Mouse (Mus musculus) induced T-regulatory cell, adult 2 months (primary cell): ENCODE measurements around the gene Hsd17b6.
"Not testable (repeated sequence)": the region's sequence is repeated elsewhere in the genome, so short reads cannot be mapped to it uniquely, and the experiment has no call there.

Experiments
- DNase-seq: peaks from one replicate; pipeline ENCODE4 v3.0.0-alpha.2; 2012; ENCODE audit warnings: low read depth

Gene Hsd17b6

DNA sequence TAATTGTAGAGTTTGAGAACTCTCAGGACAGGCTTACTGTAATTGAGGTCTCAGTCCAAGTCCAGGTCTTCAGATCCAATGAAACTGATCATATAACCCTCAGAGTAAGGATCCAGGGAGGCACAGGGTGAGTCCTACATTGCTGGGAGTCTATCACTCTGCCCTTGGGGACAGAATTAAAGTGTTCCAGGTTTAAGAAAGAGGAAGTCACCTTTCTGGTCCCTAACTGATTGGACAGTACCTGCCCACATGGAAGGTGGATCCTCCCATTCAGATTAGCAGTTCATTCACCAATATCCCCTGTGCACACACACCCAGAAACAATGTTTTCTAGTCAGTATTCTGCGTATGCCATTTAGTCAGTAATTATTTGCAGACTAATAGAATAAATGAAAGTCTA is at the start of gene Hsd17b6:
Gene Hsd17b6 (minus strand): TSS at position 166 of the 400 bp plus-strand sequence.
- DNase-seq: no peak

DNA sequence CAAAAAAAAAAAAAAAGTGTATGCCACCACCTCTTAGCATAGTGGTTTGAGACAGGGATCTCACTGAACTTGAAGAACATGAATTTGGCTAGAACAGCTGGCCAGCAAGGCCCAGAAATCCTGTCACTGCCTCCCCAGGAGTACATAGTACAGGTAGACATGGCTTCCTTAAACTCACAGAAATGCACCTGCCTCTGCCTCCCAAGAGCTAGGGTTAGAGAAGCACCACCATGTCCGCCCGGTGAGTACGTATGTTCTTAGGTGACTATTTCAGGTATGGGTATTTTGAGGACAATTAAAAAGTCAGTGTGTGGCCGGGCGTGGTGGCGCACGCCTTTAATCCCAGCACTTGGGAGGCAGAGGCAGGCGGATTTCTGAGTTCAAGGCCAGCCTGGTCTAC is 45.6 kb upstream of the Hsd17b6 start:
- DNase-seq: no peak

DNA sequence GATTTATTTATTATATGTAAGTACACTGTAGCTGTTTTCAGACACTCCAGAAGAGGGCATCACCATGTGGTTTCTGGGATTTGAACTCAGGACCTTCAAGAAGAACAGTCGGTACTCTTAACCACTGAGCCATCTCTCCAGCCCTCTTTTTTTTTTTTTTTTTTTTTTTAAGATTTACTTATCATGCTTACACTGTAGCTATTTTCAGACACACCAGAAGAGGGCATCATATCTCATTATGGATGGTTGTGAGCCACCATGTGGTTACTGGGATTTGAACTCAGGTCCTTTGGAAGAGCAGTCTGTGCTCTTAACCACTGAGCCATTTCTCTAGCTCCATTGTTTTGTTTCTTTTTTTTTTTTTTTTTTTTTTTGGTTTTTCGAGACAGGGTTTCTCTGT is 44.7 kb upstream of the Hsd17b6 start:
- not testable (repeated sequence) for DNase-seq

DNA sequence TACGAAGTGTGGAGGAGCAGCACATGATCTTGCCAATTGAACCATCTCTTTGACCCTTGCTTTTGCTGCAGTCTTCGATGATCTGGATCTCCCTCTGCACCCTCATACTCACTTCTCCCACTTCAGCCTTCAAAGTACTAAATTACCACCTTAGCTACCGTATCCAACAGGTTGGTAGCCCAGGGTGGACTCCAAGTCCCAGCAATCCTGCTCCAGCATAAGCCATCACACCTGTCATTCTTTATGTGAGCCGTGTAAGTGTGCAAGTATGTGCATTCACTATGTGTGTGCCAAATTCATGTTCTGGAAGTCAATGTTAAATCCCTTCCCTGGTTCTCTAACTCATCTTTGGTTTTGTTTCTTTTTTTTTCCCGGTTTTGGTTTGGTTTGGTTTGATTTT is 44.2 kb upstream of the Hsd17b6 start:
- DNase-seq: no peak

DNA sequence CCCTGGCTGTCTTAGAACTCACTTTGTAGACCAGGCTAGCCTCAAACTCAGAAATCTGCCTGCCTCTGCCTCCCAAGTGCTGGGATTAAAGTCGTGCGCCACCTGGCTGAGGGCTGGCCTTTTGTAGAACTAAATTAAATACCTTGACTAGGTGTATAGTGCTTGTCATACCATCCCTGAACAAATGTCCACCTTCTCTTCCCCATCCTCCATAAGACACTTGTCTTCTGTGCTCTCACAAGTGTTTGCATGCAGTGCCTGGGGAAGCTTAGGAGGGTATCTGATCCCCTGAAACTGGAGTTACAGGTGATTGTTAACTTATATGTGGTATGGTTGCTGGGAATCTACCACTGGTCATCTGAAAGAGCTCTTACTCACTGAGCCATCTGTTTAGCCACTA is 42.9 kb upstream of the Hsd17b6 start:
- DNase-seq: no peak

DNA sequence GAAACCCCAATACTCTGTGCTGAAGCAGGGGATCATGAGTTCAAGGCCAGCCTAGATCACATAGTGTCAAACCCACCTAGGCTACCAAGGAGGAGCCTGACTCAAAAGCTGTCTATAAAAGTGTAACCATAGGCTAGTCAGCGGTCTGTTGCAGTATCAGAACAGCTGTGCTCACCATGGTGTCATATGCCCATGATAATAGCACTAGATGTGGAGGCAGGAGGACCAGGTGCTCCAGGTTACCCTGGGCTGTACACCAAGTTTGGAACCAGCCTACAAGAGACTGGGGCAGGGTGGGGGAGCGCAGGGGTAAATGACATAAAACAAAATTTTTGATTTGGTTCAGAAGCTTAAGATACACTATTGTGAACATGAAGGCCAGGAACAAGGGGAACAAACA is 42.3 kb upstream of the Hsd17b6 start:
- DNase-seq: no peak

DNA sequence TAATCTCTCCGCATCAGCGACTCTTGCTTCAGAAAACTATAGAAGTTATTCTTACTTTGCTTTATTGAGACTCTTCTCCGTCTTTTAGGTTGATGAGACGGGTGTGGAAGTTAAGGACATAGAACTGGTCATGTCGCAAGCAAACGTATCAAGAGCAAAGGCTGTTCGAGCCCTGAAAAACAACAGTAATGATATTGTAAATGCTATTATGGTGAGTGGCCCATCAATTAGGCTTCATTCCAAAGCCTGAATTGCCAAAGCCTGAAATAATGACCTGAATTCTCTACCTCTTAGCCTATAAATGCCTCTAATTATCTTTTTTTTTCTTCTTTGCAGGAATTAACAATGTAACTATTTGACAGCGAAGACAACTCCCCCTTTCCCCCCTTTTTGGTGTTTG is 40.7 kb upstream of the Hsd17b6 start:
- no peak for DNase-seq

DNA sequence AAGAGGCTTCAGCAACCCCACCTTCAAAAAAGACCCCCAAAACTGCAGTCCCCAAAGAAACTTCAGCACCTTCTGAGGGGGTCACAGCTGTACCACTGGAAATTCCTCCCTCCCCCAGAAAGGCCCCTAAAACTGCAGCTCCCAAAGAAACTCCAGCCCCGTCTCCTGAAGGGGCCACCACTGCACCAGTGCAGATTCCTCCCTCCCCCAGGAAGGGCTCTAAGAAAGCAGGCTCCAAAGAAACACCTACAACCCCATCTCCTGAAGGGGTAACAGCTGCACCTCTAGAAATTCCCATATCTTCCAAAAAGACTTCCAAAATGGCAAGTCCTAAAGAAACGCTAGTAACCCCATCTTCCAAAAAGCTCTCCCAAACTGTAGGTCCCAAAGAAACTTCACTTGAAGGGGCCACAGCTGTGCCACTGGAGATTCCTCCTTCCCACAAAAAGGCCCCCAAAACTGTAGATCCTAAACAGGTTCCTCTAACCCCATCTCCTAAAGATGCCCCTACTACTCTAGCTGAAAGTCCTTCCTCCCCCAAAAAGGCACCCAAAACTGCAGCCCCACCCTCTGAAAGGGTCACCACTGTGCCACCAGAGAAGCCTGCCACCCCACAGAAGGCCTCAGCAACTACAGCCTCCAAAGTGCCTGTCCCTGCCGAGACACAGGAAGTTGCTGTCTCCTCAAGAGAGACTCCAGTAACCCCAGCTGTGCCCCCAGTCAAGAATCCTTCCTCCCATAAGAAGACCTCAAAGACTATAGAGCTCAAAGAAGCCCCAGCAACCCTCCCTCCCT is 35.8 kb upstream of the Hsd17b6 start:
- DNase-seq: no peak

DNA sequence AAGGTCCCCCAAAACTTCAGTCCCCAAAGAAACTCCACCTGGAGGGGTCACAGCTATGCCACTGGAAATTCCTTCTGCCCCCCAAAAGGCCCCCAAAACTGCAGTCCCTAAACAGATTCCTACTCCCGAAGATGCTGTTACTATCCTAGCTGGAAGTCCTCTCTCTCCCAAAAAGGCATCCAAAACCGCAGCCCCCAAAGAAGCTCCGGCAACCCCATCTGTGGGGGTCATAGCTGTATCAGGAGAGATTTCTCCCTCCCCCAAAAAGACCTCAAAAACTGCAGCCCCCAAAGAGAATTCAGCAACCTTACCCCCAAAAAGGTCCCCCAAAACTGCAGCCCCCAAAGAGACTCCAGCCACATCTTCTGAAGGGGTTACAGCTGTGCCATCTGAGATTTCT is 35.1 kb upstream of the Hsd17b6 start:
- DNase-seq: no peak

DNA sequence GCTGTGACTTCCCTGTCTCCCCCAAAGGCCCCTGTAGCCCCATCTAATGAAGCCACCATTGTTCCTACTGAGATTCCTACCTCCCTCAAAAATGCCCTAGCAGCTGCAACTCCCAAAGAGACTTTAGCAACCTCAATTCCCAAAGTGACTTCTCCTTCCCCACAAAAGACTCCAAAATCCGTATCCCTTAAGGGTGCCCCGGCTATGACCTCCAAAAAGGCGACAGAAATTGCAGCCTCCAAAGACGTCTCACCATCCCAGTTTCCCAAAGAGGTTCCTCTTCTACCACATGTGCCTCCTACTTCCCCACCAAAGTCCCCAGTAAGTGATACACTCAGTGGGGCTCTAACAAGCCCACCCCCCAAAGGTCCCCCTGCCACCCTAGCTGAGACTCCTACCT is 34.2 kb upstream of the Hsd17b6 start:
- no peak for DNase-seq

DNA sequence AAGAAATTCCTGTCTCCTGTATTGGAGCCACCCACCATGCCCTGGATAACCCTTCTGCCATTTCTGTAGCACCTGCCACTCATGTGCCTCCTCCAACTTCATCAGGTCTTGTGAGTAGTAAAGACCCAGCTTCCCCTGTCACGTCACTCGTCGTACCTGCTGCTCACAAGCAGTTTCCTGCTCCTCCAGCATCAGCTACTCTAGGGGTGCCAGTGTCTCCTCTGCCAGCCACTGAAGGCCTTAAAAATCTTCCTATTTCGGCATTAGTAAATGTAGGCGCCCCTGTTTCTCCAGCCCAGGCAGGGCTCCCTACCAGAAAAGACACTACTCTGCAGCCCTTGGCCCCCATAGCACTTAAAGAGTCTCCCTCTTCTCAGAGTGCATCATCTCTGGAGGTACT is 32.9 kb upstream of the Hsd17b6 start:
- peak; percentile 34 for DNase-seq

DNA sequence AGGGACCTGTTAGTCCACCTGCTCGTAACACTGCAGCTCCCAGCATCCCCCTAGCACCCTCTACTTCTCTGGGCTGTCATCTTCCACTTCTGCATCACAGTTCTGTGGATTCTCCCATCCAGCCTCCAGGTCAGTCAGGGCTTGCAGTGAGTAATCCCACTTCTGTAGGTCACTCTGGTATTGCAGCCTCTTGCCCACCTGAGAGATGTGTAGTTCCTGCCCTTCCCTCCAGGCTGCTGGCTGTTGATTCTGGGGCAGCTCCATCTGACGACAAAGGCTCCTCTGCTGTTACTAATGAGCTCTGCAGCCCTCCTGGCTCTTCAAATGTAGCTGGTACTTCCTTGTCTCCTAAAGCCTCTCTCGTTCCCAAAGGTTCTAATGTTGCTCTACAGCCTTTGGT is 32.4 kb upstream of the Hsd17b6 start:
- peak; percentile 45 for DNase-seq

DNA sequence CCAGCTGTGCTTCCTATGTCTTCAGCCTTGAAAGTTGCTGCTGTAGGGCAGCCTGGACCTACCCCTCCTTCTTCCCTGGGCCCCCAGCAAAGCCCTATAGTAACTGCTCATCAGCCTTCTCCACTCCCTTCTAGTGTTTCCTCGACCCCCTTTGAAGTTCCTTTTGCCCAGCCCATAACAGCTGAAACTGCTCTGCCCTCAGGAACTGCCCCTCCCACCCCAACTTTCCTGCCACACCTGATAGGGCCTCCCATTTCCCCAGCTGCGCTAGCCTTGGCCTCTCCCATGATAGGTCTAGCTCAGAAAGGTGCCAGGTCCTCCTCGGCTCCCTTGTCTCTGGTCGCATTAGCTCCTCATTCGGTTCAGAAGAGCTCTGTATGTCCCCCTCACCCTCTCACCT is 31.8 kb upstream of the Hsd17b6 start:
- DNase-seq: peak; percentile 68

DNA sequence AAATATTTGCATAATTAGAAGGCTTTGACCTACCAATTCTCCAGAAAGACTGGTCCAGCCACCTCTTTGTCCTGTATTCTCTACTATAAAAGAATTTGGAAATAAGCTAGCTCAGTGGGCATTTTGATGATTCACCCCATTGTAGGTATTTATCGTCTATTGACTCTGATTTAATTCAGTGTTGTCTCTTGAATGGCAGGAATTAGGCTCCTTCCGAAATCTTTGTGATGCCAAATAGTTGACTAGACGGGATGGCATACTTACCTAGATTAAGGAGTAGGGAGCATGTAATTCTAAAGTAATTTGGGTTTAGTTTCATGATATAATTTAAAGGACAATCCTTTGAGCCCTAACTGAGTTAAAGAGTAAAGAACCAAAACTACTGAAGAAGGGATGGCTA is 30.5 kb upstream of the Hsd17b6 start:
- DNase-seq: no peak

DNA sequence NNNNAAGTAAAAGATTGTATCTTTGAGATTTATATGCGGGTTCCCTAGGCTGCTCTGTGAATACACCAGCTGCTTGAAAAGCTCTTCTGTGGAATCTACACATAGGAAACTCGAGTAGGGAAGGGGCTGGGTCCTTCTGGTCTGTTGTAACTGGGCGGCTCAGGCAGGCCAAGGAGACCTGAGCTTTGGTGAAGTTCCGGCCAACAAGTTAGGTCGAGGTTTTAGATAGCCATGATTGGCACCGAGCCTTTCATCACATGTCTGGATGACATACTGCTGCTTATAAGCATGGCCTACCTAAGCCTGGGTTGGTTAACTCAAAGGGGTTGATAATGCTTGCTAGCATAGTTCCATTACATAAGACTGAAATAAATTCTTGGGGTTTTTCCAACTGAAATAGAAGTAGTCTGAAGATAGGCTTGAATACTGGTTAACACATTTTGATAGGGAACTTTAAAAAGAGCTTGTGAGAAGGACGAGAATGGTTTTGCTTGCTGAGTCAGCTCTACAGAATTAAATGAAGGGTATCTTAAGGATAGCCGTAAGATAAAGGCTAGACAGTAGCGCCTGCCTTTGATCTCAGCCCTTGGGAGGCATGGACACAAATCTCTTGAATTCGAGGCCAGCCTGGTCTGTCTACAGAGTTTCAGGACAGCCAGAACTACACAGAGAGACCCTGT is 29.5 kb upstream of the Hsd17b6 start:
- DNase-seq: peak; percentile 74

DNA sequence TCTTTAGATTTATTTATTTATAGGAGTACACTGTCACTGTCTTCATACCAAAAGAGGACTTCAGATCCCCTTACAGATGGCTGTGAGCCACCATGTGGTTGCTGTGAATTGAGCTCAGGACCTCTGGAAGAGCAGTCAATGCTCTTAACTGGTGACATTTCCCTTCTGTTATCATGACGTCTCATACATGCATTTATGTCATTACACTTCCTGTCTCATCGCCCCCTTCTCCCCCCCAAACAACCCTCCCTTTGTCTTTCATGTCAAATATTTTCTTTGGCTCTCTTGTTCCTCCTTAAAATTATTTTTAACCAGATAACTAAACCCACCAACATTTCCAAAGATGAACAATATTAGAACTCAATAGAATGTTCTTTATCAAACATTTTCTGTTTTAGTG is 23.4 kb upstream of the Hsd17b6 start:
- DNase-seq: no peak

DNA sequence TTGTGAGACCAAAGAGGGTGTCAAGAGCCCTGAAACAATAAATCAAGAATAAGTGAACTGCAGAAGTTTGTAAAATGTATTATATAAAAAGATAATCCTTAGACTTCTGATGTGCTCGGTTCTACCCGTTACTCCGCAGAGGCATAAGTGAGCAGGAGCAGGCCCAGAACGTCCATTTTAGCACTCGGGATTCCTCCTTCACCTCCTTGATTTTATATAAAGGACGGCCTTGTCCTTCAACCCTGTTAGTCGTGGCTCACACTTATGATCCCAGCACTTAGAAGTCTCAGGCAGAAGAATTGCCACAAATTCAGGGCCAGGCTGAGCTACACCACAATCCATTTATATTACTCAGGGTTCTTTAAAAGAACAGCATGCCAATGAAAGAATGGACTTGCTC is 22.5 kb upstream of the Hsd17b6 start:
- no peak for DNase-seq

DNA sequence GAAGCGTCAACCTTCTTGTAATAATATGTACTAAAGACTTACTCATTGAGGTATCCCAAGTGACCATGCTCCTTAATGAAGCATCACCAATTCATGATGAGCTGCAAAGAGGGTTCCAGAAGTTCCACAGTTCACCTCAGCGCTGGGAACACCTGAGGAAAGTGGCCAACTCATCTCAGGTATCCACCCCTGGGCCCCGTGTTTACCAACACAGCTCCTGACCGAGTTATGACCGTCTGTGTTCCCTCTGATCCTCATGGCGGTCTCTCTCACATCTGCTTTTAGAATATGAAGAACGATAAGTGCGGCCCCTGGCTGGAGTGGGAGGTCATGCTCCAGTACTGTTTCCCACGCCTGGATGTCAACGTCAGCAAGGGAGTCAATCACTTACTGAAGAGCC is 16.1 kb upstream of the Hsd17b6 start:
- DNase-seq: no peak

DNA sequence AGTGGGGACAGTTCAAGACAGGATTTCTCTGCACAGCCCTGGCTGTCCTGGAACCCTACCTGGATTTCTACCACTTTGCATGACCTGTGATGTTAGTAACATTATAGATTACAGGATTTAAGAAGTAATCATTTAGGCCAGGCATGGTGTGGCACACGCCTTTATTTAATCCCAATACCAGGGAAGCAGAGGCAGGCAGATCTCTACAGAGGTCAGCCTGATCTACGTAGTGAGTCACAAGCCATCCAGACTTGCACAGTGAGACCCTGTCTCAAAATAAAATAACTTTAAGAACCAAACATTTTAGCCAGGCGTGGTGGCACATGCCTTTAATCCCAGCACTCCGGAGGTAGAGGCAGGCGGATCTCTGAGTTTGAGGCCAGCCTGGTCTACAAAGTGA is 14.8 kb upstream of the Hsd17b6 start:
- DNase-seq: no peak

DNA sequence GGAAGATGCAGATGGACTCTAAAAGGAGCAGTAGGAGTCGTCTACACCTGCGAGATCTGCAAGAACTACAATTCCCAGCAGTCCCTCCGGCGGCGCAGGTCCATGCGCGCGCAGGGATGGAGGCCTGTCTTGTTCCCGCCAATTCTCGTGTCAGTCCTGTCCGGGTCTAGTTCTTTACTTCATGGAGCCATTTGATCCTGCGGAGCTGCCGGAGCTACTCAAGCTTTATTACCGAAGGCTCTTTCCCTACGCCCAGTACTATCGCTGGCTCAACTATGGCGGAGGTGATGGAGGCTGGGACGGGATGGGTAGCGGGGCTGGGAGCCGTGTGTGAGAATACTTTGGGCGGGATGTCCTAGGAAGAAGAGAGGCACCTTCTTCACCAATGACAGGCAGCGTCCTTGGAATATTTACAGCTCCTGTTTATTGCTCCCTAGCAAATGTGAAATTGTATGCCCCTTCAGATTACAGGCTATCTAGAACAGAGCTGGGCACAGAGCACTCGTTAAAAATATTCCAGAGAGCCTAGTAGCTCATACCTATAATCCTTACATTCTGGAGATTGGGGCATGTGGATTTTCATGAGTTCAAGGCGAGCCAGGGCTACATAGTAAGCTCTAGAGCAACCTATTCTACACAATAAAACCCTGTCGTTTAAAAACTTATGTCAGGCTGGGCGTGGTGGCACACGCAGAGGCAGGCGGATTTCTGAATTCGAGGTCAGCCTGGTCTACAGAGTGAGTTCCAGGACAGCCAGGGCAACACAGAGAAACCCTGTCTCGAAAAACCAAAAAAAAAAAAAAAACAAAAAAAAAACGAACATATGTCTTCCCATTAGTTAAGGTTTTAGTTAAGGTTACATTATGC is 7.9 kb upstream of the Hsd17b6 start, which contains the start of gene Prim1:
Gene Prim1 (plus strand): TSS at position 101 of the 867 bp plus-strand sequence.
- DNase-seq: peak; percentile 89

DNA sequence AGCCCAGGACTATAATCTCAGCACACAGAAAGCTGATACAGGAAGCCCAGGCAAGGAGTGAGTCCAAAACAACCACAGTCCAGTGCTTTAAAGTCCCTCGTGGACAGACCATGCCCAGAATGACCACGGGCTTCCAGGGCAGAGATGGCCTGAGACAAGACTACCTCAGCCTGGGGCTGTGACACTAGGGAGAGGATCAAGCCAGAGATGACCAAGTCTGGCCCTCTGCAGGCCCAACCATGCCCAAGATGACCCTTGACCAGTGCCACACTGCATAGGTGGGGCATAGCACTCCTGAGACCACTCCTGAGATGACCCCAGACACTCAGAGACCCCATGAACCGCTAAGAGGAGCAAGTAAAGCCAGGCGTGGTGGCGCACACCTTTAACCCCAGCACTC is 2.3 kb upstream of the Hsd17b6 start:
- DNase-seq: no peak

DNA sequence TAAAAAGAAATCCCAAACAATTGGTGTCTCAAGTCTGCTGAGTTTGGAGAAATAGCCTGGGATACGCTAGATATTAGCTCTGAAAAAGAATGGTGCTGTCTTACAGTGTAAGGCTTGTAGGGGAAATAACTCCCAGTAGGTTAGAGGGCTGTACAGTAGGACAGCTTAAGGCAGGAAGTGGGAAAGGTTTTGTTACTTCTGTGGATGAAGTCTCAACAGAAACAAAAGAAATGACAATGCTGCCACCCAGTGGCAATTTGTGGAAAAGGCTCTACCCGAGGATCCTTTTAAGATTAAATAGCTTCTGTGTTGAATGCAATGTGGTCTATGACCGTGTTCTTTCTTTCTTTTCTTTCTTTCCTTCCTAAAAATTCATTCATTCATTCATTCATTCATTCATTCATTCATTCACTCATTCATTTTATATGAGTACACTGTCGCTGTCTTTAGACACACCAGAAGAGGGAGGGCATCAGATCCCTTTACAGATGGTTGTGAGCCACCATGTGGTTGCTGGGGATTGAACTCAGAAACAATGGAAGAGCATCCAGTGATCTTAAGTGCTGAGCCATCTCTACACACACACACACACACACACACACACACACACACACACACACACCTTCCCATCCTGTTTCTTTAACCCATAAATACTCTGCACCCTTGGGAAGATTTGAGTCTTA is 937 bp upstream of the Hsd17b6 start:
- DNase-seq: peak; percentile 91
